ENCODE assay signal across 9 mouse cellular contexts in genomic region chr2:58529860-58530440, GRCm38 (mm10). TPM values are rescaled to one million over a fixed set of nuclear protein-coding genes. Genes with fewer than 3 reads are reported as not detected.
DNase-seq lines count a peak whose midpoint lies in the region; ATAC-seq and TF ChIP-seq lines count a peak whose summit lies in the region.
"Had no signal": no experiment of that assay in that cellular context is flagged by ENCODE, and none has a peak within 500 bp of the region (broad histone marks: within the 10 kb centered on the region; RNA-seq: fewer than 3 reads in every experiment).

No protein-coding gene starts in this region.

- no peak for TF ChIP-seq CTCF in layer of hippocampus, adult 2 months (conservative IDR thresholded peaks at IDR 0.05)

- H3K9ac ChIP-seq in forebrain, embryonic 14.5 days (ENCODE audit: low read length), result no peak overlapping the region
- no peak overlapping the region for H3K9ac ChIP-seq in neural tube, embryonic 14.5 days (replicated peaks; ENCODE audit: low read depth, low read length)

- H3K36me3 ChIP-seq in forebrain, embryonic 14.5 days (ENCODE audit: control insufficient read depth, insufficient read depth, low read length), result no peaks in the 10 kb centered on the region
- no peaks in the 10 kb centered on the region for H3K36me3 ChIP-seq in neural tube, embryonic 14.5 days (ENCODE audit: control insufficient read depth, insufficient read depth, low read length)

- WGBS in forebrain, embryonic 14.5 days, result 6% methylated on average over 7 of the region's 7 CpGs
- WGBS in neural tube, embryonic 14.5 days, result 17% methylated on average over 7 of the region's 7 CpGs

- peak overlapping the region; percentile 15; the same call in 1 of the 2 replicates for H3K27ac ChIP-seq in layer of hippocampus, adult 2 months
- peak overlapping the region; percentile 23; the same call in 1 of the 2 replicates for H3K27ac ChIP-seq in forebrain, embryonic 14.5 days (ENCODE audit: low read depth, low read length)
- H3K27ac ChIP-seq in neural tube, embryonic 14.5 days (ENCODE audit: low read depth, low read length), result peak overlapping the region; percentile 36; the same call in 1 of the 2 replicates

- no peak for ATAC-seq in forebrain, embryonic 14.5 days
- 0 out of 2 replicates have a peak, but pooled peaks have one; percentile 4 for ATAC-seq in neural tube, embryonic 14.5 days (ENCODE audit: low read depth)

- H3K27me3 ChIP-seq in forebrain, embryonic 14.5 days (replicated peaks; ENCODE audit: control insufficient read depth, insufficient read depth, low read length), result no peaks in the 10 kb centered on the region
- no peaks in the 10 kb centered on the region for H3K27me3 ChIP-seq in neural tube, embryonic 14.5 days (ENCODE audit: control insufficient read depth, insufficient read depth, low read length)

- DNase-seq in gastrocnemius, adult 18-20 months (ENCODE audit: low spot score), result peak; percentile 30
- DNase-seq in gastrocnemius, postnatal 10 days, result no peak
- DNase-seq in layer of hippocampus, adult 2 months (ENCODE audit: low spot score in 2 of 2), result no peak
- no peak for DNase-seq in layer of hippocampus, adult 11-12 months (ENCODE audit: low spot score)
- DNase-seq in forebrain, embryonic 14.5 days (ENCODE audit: low spot score), result peak; percentile 36
- DNase-seq in urinary bladder, adult 2 months (ENCODE audit: low spot score), result no peak
- DNase-seq in thymus, postnatal 0 days (ENCODE audit: low spot score), result no peak
- DNase-seq: right cerebral cortex, adult 18-20 months had no signal

- H3K4me3 ChIP-seq in layer of hippocampus, adult 2 months, result no peak overlapping the region
- H3K4me3 ChIP-seq in forebrain, embryonic 14.5 days (ENCODE audit: low read depth, low read length), result no peak overlapping the region
- H3K4me3 ChIP-seq in neural tube, embryonic 14.5 days (ENCODE audit: low read depth, low read length), result no peak overlapping the region

- H3K4me2 ChIP-seq in forebrain, embryonic 14.5 days (ENCODE audit: low read length), result no peak overlapping the region
- H3K4me2 ChIP-seq in neural tube, embryonic 14.5 days (ENCODE audit: low read depth, low read length), result no peak overlapping the region

- no peaks in the 10 kb centered on the region for H3K9me3 ChIP-seq in forebrain, embryonic 14.5 days (replicated peaks; ENCODE audit: control insufficient read depth, low read length)
- no peaks in the 10 kb centered on the region for H3K9me3 ChIP-seq in neural tube, embryonic 14.5 days (ENCODE audit: control insufficient read depth, low read length)

- peaks cover 46% of the 10 kb centered on the region for H3K4me1 ChIP-seq in forebrain, embryonic 14.5 days (ENCODE audit: control insufficient read depth, insufficient read depth, low read length)
- peaks cover 51% of the 10 kb centered on the region for H3K4me1 ChIP-seq in neural tube, embryonic 14.5 days (ENCODE audit: control insufficient read depth, insufficient read depth, low read length)

RNA-seq across cellular contexts. Expression of gene Acvr1, which starts 37.0 kb away (rescaled TPM):
- total RNA-seq in gastrocnemius, adult 18-20 months (2021), result 10 to 100 TPM; 20.6 to 26.8 TPM
- total RNA-seq in gastrocnemius, postnatal 10 days (2021), result 10 to 100 TPM; 23.6 to 31.1 TPM
- total RNA-seq in layer of hippocampus, adult 2 months (2021), result 10 to 100 TPM; 46.0 to 48.2 TPM
- 8.7 and 9.5 TPM in 2 replicates for polyA plus RNA-seq in forebrain, embryonic 14.5 days (2014; fragmentation: Nextera tagmentation; extraction: Ambion mirVana)
- polyA plus RNA-seq in neural tube, embryonic 14.5 days (2014; fragmentation: Nextera tagmentation; extraction: Ambion mirVana), result 8.5 and 8.6 TPM in 2 replicates
- 21.9 and 31.2 TPM in 2 replicates for polyA plus RNA-seq in urinary bladder, adult 2 months (2012; rRNA removed)
- 0.95 and 1.5 TPM in 2 replicates for polyA plus RNA-seq in thymus, postnatal 0 days (2015; fragmentation: Nextera tagmentation; extraction: Ambion mirVana)

RNA-seq across cellular contexts. Expression of gene Upp2, which starts 37.1 kb away (rescaled TPM):
- 1 to 10 TPM; 2.1 to 3.1 TPM for total RNA-seq in gastrocnemius, adult 18-20 months (2021)
- total RNA-seq in gastrocnemius, postnatal 10 days (2021), result 1 to 10 TPM; 1.8 to 3.3 TPM
- 10 to 100 TPM; 32.7 to 38.5 TPM for total RNA-seq in layer of hippocampus, adult 2 months (2021)
- 13.1 TPM in 2 replicates for polyA plus RNA-seq in forebrain, embryonic 14.5 days (2014; fragmentation: Nextera tagmentation; extraction: Ambion mirVana)
- 15.4 and 16.4 TPM in 2 replicates for polyA plus RNA-seq in neural tube, embryonic 14.5 days (2014; fragmentation: Nextera tagmentation; extraction: Ambion mirVana)
- polyA plus RNA-seq in urinary bladder, adult 2 months (2012; rRNA removed), result 14.5 and 14.9 TPM in 2 replicates
- polyA plus RNA-seq in thymus, postnatal 0 days (2015; fragmentation: Nextera tagmentation; extraction: Ambion mirVana), result 1.3 and 1.7 TPM in 2 replicates

Comparison
In these comparisons a context has a peak if more than half of its experiments do, and no peak if none do; other contexts are left out.
1. DNase-seq: peak in gastrocnemius, adult 18-20 months (single experiment) and forebrain, embryonic 14.5 days (single experiment); none in gastrocnemius, postnatal 10 days (single experiment), layer of hippocampus, adult 2 months (0 of 2), layer of hippocampus, adult 11-12 months (single experiment), urinary bladder, adult 2 months (single experiment) and thymus, postnatal 0 days (single experiment).
2. Peak in every context shown above with its lines, with median percentiles within 50 percentile points of each other: H3K27ac ChIP-seq.